Mouse (Mus musculus): ENCODE data around the gene Arid4a.

GRCm38 (mm10) chr12:70967581-70967980 lies 48.2 kb upstream of the Arid4a start:
- TF ChIP-seq MAFK (IDR thresholded peaks at IDR 0.05; ENCODE audit: insufficient read depth, low read depth, low read length) (no peak), HCFC1 (IDR thresholded peaks at IDR 0.05; ENCODE audit: borderline replicate concordance, insufficient read depth, low read length) (no peak), ZNF384 (IDR thresholded peaks at IDR 0.05; ENCODE audit: low read depth, low read length) (no peak)

Data from ES-E14 (cell line).